In the genomic region with DNA sequence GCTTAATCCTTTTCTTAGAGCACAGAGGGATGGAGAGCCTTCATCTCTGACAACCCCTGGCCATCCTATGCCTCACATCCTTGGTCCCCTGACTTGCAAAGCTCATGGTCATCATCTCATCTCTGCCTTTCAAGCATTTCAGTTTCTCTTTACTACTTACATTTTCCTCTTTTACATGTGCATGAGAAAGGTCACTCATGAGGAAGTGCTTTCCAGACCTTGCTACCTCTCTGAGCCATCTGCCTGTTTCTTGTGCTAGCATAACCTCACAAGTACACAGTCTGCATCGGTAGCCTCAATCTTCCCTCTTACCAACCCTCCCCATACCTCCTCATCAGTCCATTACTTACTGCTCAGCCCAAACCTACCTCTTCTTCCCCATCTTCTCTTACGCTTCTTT, we compare ENCODE assay signal across 21 mouse cellular contexts. TPM values are rescaled to one million over a fixed set of nuclear protein-coding genes. Genes with fewer than 3 reads are reported as not detected.
DNase-seq lines count a peak whose midpoint lies in the region; ATAC-seq and TF ChIP-seq lines count a peak whose summit lies in the region.
"Had no signal": no experiment of that assay in that cellular context is flagged by ENCODE, and none has a peak within 500 bp of the region (broad histone marks: within the 10 kb centered on the region; RNA-seq: fewer than 3 reads in every experiment).

No protein-coding gene starts in this region.

- no peaks in the 10 kb centered on the region for H3K36me3 ChIP-seq in kidney, postnatal 0 days (ENCODE audit: insufficient read depth, low read length)
- H3K36me3 ChIP-seq: embryonic facial prominence, embryonic 10.5 days; forebrain, embryonic 10.5 days; heart, embryonic 13.5 days had no signal

- no peak for TF ChIP-seq CTCF in kidney, postnatal 0 days (IDR thresholded peaks at IDR 0.05; ENCODE audit: low read depth)

- no peaks in the 10 kb centered on the region for H3K9me3 ChIP-seq in kidney, postnatal 0 days (replicated peaks; ENCODE audit: low read length)
- H3K9me3 ChIP-seq: embryonic facial prominence, embryonic 10.5 days; forebrain, embryonic 10.5 days; heart, embryonic 13.5 days had no signal

- 0 out of 2 replicates have a peak overlapping the region, but pooled peaks have one; percentile 28 for H3K27ac ChIP-seq in kidney, postnatal 0 days
- H3K27ac ChIP-seq: embryonic facial prominence, embryonic 10.5 days; forebrain, embryonic 10.5 days; heart, embryonic 13.5 days had no signal

- H3K4me1 ChIP-seq in kidney, postnatal 0 days (replicated peaks; ENCODE audit: insufficient read depth, low read length): peaks cover 8% of the 10 kb centered on the region
- H3K4me1 ChIP-seq: embryonic facial prominence, embryonic 10.5 days; forebrain, embryonic 10.5 days had no signal

- no peak overlapping the region for H3K4me2 ChIP-seq in kidney, postnatal 0 days (ENCODE audit: low read length)
- H3K4me2 ChIP-seq: heart, embryonic 13.5 days had no signal

- 95% methylated on average over 2 of the region's 2 CpGs for WGBS in kidney, postnatal 0 days

- no peaks in the 10 kb centered on the region for H3K27me3 ChIP-seq in kidney, postnatal 0 days (ENCODE audit: insufficient read depth, low read length)
- H3K27me3 ChIP-seq: heart, embryonic 13.5 days; Patski had no signal

- no peak overlapping the region for H3K4me3 ChIP-seq in kidney, postnatal 0 days (replicated peaks; ENCODE audit: low read depth, low read length)
- H3K4me3 ChIP-seq: embryonic facial prominence, embryonic 10.5 days; forebrain, embryonic 10.5 days; heart, embryonic 13.5 days had no signal

- ATAC-seq in kidney, postnatal 0 days (replicated peaks; ENCODE audit: low FRiP score, low read depth): no peak
- ATAC-seq in monocyte, adult 5-6 weeks (replicated peaks; ENCODE audit: insufficient number of reproducible peaks, low FRiP score, low TSS enrichment, poor library complexity, severe bottlenecking): peak; percentile 62
- ATAC-seq: activated CD4-positive, CD25-positive, alpha-beta regulatory T cell, adult 4 months; forebrain, embryonic 16.5 days; hindbrain, embryonic 16.5 days; inflammation-experienced regulatory T-cells, adult 6 months had no signal

- no peak overlapping the region for H3K9ac ChIP-seq in kidney, postnatal 0 days (ENCODE audit: low read depth, low read length)
- H3K9ac ChIP-seq: heart, embryonic 13.5 days had no signal

- peak; percentile 39 for DNase-seq in cerebellum, postnatal 10 days
- no peak for DNase-seq in cerebellum, adult 18-20 months
- no peak for DNase-seq in kidney, postnatal 0 days (ENCODE audit: low spot score)
- DNase-seq in kidney, adult 9 months: no peak
- DNase-seq in adrenal gland, postnatal 25 days: no peak
- DNase-seq in spleen, postnatal 4 days (ENCODE audit: low spot score in 2 of 2): no peak
- DNase-seq: adrenal gland, postnatal 14 days; B cell, adult 2 months; cerebellum, adult 2 months; cerebellum, postnatal 36 days; gastrocnemius, postnatal 14 days; heart, postnatal 36 days had no signal

RNA-seq across cellular contexts. Expression of a gene that starts 12.2 kb away (rescaled TPM):
- 87.8 and 97.9 TPM in 2 replicates for polyA plus RNA-seq in kidney, postnatal 0 days (2015; fragmentation: Nextera tagmentation; extraction: Ambion mirVana)
- 13.3 to 19.0 TPM (median 16.7 TPM) in 3 replicates for total RNA-seq in monocyte, adult 5-6 weeks (2017)
- total RNA-seq in adrenal gland, postnatal 25 days (2021): 0.70 and 2.9 TPM in 2 replicates

Comparison
In these comparisons a context has a peak if more than half of its experiments do, and no peak if none do; other contexts are left out.
1. DNase-seq: peak in cerebellum, postnatal 10 days (2 of 2); none in cerebellum, adult 18-20 months (0 of 2), kidney, postnatal 0 days (single experiment), kidney, adult 9 months (single experiment), adrenal gland, postnatal 25 days (single experiment) and spleen, postnatal 4 days (0 of 2).